Mouse (Mus musculus) forebrain, embryonic 13.5 days (tissue): ENCODE results near the gene Arid1b. TPM values are rescaled to one million over a fixed set of nuclear protein-coding genes. Genes with fewer than 3 reads are reported as not detected.

Experiments used
- ATAC-seq: fragments of 200-750 bp; cut with Nextera tagmentation; 2 replicates; pipeline ENCODE4 v1.8.0; 2017
- H3K27ac ChIP-seq: fragments of 300-500 bp; sonication (generic); 2 replicates; pipeline ENCODE4 v1.5.1; 2015; ENCODE audit warnings: inconsistent platforms, mild to moderate bottlenecking, moderate library complexity
- H3K27me3 ChIP-seq: fragments of 300-500 bp; sonication (generic); 2 replicates; pipeline ENCODE4 v1.6.1; 2015; ENCODE audit warnings: mild to moderate bottlenecking, inconsistent platforms
- H3K36me3 ChIP-seq: fragments of 300-500 bp; sonication (generic); 2 replicates; pipeline ENCODE4 v1.6.1; 2015; ENCODE audit warnings: mild to moderate bottlenecking, inconsistent platforms; ENCODE audit not compliant: poor library complexity, severe bottlenecking
- H3K4me1 ChIP-seq: fragments of 300-500 bp; sonication (generic); 2 replicates; pipeline ENCODE4 v1.6.1; 2015; ENCODE audit warnings: inconsistent platforms
- H3K4me2 ChIP-seq: fragments of 300-500 bp; sonication (generic); 2 replicates; pipeline ENCODE4 v1.6.1; 2015; ENCODE audit warnings: inconsistent platforms, mild to moderate bottlenecking, moderate library complexity
- H3K4me3 ChIP-seq: fragments of 300-500 bp; sonication (generic); 2 replicates; pipeline ENCODE4 v1.5.1; 2015; ENCODE audit warnings: mild to moderate bottlenecking, inconsistent platforms
- H3K9ac ChIP-seq: fragments of 300-500 bp; sonication (generic); 2 replicates; pipeline ENCODE4 v1.6.1; 2015; ENCODE audit warnings: mild to moderate bottlenecking, inconsistent platforms
- H3K9me3 ChIP-seq: fragments of 300-500 bp; sonication (generic); replicated peaks from 2 replicates; pipeline ENCODE4 v1.6.1; 2016; ENCODE audit warnings: inconsistent platforms
- WGBS: fragments of 180-500 bp; shearing (Covaris S2); methylation state at CpG from one replicate; pipeline ENCODE4 v1.1.7; 2015; 5-methylcytosine and 5-hydroxymethylcytosine counted together
- polyA plus RNA-seq: library from polyadenylated mRNA; unstranded; fragments of >200 nt; fragmentation: Nextera tagmentation; extraction: Ambion mirVana; gene quantifications from 2 replicates; pipeline ENCODE4 v1.2.1, GENCODE M21; 2015

Arid1b gene
- polyA plus RNA-seq, 1 experiment from 2014 or later, result 11.7 TPM

DNA sequence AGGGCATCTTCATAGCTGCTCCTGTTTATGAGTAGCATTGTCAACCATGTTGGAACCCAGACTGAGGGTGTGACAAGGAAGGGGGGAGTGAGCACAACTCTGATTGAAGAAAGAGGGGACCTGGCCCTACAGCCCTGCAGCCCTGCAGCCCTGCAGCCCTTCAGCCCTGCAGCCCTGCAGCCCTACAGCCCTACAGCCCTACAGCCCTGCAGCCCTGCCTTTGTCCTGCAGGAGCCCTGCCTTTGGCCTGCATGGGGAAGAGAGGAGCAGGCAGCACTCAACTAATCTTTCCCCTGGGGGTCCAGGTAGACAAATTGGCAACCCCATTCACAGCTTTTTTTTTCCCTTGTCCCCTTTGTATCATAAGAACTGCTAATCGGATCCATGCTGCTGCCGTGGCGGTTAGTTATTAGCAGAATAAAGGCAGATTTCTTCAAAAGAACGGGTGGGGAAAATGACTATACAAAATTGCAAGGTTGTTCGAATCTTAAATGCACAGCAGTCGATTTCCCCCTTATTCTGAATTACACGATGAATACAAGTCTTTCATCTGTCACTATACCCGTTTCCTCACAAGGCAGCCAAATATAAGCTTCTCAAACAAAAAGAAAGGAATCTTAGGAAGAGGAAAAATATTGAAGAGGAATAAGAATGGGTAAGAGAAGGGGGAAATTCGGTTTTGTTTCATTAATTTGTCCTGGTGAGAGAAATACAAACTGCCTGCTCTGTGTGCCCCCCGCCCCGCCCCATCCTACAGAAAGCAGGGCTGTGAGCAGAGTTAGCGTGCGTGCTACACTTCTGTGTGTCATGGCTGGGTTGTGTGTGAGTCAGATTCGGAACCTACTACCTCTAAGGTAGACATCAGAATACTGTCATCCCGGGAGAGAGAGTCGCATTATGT lies 260.8 kb downstream of the Arid1b start:
- Histone ChIP-seq H3K4me1 (peaks cover 40% of the 10 kb centered on the region), H3K27ac (peak overlapping the region; percentile 68), H3K9me3 (no peaks in the 10 kb centered on the region), H3K4me2 (no peak overlapping the region; the same call in 1 of the 2 replicates), H3K27me3 (no peaks in the 10 kb centered on the region), H3K36me3 (no peaks in the 10 kb centered on the region), H3K9ac (peak overlapping the region; percentile 46), H3K4me3 (no peak overlapping the region)
- ATAC-seq, result peak; percentile 46; the same call in 1 of the 2 replicates
- 20% methylated on average over 16 of the region's 16 CpGs for WGBS

DNA sequence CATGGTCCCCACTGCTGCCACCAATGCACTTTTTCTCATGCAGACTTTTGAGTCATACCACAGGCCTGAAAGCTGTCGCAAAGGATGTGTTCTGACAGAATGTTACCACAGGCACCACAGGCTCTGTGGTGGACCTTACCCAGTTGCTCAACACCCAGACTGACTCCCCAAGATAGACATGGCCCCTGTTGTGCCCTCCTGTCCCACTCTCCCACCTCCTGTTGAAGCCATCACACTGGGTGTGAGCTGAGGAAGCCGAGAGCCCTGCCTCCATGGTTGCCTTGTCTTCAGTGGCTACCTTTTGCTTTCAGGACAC lies 261.4 kb downstream of the Arid1b start:
- Histone ChIP-seq H3K27ac (peak overlapping the region; percentile 68; the same call in 1 of the 2 replicates), H3K9me3 (no peaks in the 10 kb centered on the region), H3K4me1 (peaks cover 40% of the 10 kb centered on the region), H3K27me3 (no peaks in the 10 kb centered on the region), H3K9ac (no peak overlapping the region), H3K4me3 (no peak overlapping the region), H3K4me2 (no peak overlapping the region), H3K36me3 (no peaks in the 10 kb centered on the region)
- 49% methylated on average over 2 of the region's 2 CpGs for WGBS
- no peak for ATAC-seq

DNA sequence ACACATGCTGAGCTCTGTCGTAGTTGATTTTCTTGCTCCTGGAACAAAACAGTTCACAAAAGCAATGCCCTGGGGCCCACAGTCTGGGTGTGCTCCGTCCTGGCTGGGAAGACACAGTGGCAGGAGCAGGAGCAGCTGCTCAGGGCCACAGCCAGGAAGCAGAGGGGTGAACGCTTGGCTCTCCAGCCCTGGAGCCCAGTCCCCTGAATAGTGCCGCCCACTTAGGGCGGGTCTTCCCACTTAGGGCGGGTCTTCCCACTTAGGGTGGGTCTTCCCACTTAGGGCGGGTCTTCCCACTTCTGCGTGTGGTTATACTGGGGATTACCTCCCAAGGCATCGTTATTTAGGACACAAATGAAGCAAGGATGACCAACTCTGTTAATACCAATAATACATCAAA lies 264.8 kb downstream of the Arid1b start:
- ATAC-seq, result no peak
- 74% methylated on average over 9 of the region's 9 CpGs for WGBS

DNA sequence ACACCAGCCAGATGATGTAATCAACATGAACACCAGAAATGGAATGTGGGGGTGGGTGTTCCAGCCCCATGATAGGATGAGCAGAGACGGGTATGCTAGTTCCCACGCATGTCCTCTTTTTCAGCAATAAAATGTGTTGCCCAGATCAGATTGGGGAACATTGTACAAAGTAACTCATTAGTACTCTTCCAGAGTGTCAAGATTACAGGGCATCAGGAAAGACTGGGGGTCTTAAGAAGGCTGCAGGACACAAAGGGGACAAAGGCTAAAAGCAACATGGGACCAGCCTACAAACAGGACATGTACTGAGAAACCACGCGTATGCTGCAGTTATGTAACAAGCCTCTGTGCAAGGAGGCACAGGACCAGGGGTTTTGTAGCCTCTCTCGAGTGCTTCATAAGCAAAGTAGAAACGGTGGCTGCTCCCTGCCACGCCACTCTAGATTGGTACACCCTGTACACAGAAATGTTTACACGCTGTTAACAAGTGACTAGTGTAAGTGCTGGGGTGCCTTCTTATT lies 267.1 kb downstream of the Arid1b start:
- no peak overlapping the region for H3K27ac ChIP-seq
- H3K4me1 ChIP-seq, result peaks cover 30% of the 10 kb centered on the region
- peaks cover 14% of the 10 kb centered on the region for H3K36me3 ChIP-seq
- H3K9ac ChIP-seq, result 0 out of 2 replicates have a peak overlapping the region, but pooled peaks have one; percentile 28
- no peaks in the 10 kb centered on the region for H3K9me3 ChIP-seq
- 67% methylated on average over 8 of the region's 8 CpGs for WGBS
- no peaks in the 10 kb centered on the region for H3K27me3 ChIP-seq
- no peak overlapping the region for H3K4me3 ChIP-seq
- H3K4me2 ChIP-seq, result no peak overlapping the region
- no peak for ATAC-seq

More for the DNA sequence above, 264.8 kb downstream of the Arid1b start:
- peaks cover 50% of the 10 kb centered on the region for H3K4me1 ChIP-seq
- H3K9ac ChIP-seq, result no peak overlapping the region
- H3K36me3 ChIP-seq, result peaks cover 2% of the 10 kb centered on the region; the same call in 1 of the 2 replicates
- no peak overlapping the region for H3K27ac ChIP-seq
- H3K4me3 ChIP-seq, result no peak overlapping the region
- H3K4me2 ChIP-seq, result no peak overlapping the region
- no peaks in the 10 kb centered on the region for H3K27me3 ChIP-seq
- H3K9me3 ChIP-seq, result no peaks in the 10 kb centered on the region

DNA sequence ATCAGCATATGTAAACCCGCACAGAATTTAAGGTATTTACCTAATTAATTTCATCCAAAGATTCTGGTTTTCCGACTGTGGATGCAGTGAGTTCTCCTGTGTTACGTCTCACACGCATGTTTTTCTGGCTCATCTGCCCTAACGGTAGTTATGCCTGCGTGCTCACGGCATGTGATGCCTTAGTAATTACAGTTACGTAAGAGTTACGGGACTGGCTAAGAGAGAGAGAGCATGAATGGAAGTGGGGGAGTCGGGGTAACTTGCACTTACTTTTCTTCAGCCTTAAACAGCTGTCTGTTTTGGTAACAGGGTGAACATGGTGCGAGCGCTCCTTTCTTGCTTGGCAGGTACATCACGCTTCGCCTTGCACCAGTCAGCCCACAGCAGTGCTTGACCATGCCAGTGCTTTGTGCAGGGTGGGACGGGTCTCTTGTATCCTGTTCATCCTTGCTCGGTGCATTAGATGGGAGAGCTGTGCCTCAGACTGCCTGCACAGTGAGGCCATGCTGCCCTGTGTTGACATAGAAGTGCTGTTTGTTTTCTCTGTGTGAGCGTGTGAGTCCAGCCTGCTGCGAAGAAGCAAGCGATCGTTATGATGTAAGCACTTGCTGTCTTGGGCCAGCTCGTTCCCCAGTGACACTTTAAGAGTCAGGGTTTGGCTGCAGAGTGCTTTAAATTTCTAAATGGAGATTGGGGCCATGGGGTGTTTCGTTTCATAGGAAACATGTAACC lies 267.9 kb downstream of the Arid1b start:
- Histone ChIP-seq H3K4me3 (no peak overlapping the region), H3K9me3 (no peaks in the 10 kb centered on the region), H3K4me1 (peaks cover 27% of the 10 kb centered on the region), H3K9ac (no peak overlapping the region), H3K27me3 (no peaks in the 10 kb centered on the region), H3K27ac (no peak overlapping the region; the same call in 1 of the 2 replicates), H3K36me3 (peaks cover 15% of the 10 kb centered on the region), H3K4me2 (no peak overlapping the region)
- 0 out of 2 replicates have a peak, but pooled peaks have one; percentile 46 for ATAC-seq
- WGBS, result 66% methylated on average over 22 of the region's 22 CpGs

DNA sequence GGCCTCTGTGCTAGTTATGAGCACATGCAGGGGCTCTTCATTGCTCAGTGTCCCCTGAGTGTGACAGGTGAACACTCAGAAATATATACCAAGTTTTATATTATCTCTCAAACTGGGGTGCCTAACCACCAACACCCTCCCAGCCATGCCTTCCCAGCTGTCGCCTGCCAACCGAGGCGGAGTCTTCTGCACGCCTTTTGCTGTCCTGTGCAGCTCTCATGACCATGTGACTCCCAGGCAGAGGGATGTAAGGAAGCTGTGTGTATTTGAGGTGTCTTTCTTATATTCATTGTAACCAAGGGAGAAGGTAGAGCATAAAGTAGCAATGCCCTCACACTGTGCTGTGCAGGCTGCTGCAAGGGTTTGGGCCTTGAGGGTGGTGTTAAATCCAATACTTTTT lies 268.7 kb downstream of the Arid1b start:
- Histone ChIP-seq H3K36me3 (peaks cover 15% of the 10 kb centered on the region), H3K9ac (no peak overlapping the region), H3K4me2 (no peak overlapping the region), H3K27me3 (no peaks in the 10 kb centered on the region), H3K4me3 (no peak overlapping the region), H3K9me3 (no peaks in the 10 kb centered on the region), H3K27ac (no peak overlapping the region), H3K4me1 (peaks cover 34% of the 10 kb centered on the region)
- WGBS, result 72% methylated on average over 4 of the region's 4 CpGs
- no peak for ATAC-seq

DNA sequence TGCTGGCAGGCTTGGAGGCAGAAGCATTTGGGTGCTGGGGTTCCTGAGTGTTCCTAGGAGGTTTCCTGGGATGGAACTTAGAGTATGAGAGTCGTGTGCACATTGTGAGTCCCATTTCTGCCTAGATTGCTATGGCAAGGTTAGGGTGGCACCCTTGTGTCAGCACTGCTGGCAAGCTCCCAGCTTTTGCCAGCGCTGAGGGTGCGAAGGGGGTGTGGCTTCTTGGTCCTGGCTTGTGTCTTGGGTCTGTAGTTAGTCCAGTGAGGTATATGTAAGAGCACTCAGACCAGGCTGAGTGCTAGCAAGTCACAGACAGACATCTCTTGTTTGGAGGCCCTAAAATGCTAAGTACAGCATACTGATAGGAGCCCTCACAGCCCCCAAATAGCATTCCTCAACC lies 270.7 kb downstream of the Arid1b start:
- Histone ChIP-seq H3K27me3 (no peaks in the 10 kb centered on the region), H3K9me3 (no peaks in the 10 kb centered on the region), H3K4me3 (no peak overlapping the region), H3K36me3 (peaks cover 18% of the 10 kb centered on the region), H3K4me1 (peaks cover 48% of the 10 kb centered on the region), H3K9ac (no peak overlapping the region), H3K4me2 (no peak overlapping the region), H3K27ac (no peak overlapping the region)
- ATAC-seq, result no peak
- WGBS, result 88% methylated on average over 3 of the region's 3 CpGs

DNA sequence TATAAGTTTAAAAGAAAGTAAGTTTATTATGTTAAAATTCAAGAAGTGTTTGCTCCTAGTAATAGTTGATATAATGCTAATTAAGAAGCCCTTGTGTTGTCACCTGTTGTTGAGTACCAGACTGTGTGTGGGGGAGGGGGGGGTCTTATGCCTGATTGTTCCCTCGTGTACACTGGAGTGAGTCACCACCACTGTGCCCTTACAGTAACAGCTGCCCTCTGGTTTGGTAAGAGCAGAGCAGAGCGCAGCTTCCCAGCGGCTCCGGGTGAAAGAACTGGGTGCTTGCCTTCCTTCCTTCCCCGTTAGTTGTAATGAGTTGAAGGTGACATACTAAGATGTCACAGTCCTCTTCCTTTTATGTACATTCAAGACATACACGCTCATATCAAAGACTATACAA lies 271.5 kb downstream of the Arid1b start:
- Histone ChIP-seq H3K4me1 (peaks cover 54% of the 10 kb centered on the region), H3K4me2 (no peak overlapping the region), H3K4me3 (no peak overlapping the region), H3K27ac (no peak overlapping the region), H3K9ac (no peak overlapping the region), H3K9me3 (no peaks in the 10 kb centered on the region), H3K27me3 (no peaks in the 10 kb centered on the region), H3K36me3 (peaks cover 18% of the 10 kb centered on the region)
- no peak for ATAC-seq
- WGBS, result 87% methylated on average over 6 of the region's 6 CpGs

DNA sequence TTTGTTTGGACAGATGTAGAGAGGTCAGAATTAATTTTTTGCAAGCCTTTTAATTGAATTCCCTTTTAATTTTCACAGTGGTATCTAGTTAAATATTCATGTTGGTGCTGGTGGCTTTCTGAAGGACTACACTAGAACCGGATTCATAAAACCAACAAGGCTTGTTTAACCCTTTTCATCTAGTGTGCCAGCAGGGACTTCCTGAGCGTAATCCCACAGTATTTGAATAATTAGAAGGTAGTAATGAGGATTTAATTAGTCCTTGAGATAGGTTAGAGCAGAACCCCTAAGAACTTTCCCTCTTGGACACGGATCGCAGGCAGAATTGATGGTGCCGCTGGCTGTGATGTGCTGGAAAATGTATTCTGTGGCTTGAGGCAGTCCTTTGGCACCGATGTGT lies 273.6 kb downstream of the Arid1b start:
- Histone ChIP-seq H3K36me3 (peaks cover 18% of the 10 kb centered on the region), H3K27me3 (no peaks in the 10 kb centered on the region), H3K4me3 (no peak overlapping the region), H3K9me3 (no peaks in the 10 kb centered on the region), H3K27ac (0 out of 2 replicates have a peak overlapping the region, but pooled peaks have one; percentile 15), H3K4me1 (peaks cover 55% of the 10 kb centered on the region), H3K9ac (no peak overlapping the region), H3K4me2 (no peak overlapping the region)
- ATAC-seq, result no peak
- 52% methylated on average over 6 of the region's 6 CpGs for WGBS

DNA sequence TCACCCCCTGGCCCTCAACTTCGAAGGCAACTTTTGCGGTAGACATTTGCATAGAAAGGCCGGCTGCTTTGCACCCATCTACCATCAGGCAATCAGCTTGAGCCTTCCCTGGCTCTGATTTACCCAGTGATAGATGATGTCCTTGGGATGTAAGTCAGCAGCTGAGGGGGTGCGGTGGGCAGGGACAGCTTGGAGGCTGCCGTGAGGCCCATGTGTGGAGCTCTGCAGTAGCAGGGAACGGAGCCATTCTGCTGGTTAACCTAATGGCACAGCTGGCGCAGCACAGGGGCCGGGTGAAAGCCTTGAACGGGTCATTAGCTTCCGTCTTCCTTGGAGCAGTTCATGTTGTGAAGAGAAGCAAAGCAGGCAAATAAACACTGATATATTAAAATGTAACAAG lies 275.2 kb downstream of the Arid1b start:
- Histone ChIP-seq H3K9ac (no peak overlapping the region), H3K9me3 (no peaks in the 10 kb centered on the region), H3K27ac (no peak overlapping the region; the same call in 1 of the 2 replicates), H3K36me3 (peaks cover 14% of the 10 kb centered on the region), H3K4me3 (no peak overlapping the region), H3K4me1 (peaks cover 62% of the 10 kb centered on the region), H3K27me3 (no peaks in the 10 kb centered on the region), H3K4me2 (no peak overlapping the region)
- WGBS, result 86% methylated on average over 10 of the region's 10 CpGs
- no peak for ATAC-seq

DNA sequence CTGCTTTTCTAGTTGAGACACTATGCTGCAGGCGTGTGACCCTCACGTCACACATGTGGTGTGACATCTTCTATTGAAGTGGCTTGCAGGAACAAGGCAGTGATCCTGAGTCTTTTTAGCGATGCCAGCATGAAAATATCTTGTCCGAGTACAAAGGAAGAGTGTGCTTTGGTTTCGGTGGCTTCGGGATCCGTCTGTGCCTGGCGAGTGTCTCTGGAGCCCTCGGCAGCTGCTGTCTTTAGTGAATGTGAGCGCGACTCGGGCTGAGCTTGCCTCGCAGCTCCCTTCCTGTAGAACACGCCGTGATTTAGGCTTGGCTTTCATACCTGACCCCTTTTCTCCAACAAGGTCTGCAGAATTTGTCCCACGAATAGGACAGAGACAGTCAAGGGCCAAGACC lies 275.6 kb downstream of the Arid1b start:
- Histone ChIP-seq H3K36me3 (peaks cover 11% of the 10 kb centered on the region; the same call in 1 of the 2 replicates), H3K27ac (no peak overlapping the region; the same call in 1 of the 2 replicates), H3K9me3 (no peaks in the 10 kb centered on the region), H3K9ac (no peak overlapping the region), H3K4me3 (no peak overlapping the region), H3K4me1 (peaks cover 62% of the 10 kb centered on the region), H3K27me3 (no peaks in the 10 kb centered on the region), H3K4me2 (no peak overlapping the region)
- ATAC-seq, result no peak
- WGBS, result 83% methylated on average over 16 of the region's 16 CpGs

DNA sequence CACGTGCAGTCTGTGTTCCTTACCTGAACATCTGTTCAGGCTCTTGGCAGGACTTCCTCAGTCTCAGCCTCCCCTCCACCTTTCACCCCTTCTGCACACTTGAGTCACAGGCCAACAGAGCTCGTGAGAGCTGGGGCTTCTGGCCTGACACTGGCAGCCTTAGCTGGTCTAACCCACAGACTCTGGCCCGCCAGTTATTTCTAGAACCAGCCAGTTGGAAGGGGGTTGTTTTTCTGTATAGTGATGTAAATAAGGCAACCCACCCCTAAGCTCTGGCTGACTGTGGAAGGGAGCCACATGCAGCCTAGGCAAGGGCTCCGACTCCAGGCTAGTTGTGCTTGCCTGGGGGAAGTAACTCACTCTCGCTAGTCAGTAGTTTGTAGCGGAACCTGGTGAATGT lies 276.7 kb downstream of the Arid1b start:
- Histone ChIP-seq H3K27me3 (no peaks in the 10 kb centered on the region), H3K4me3 (no peak overlapping the region), H3K9me3 (no peaks in the 10 kb centered on the region), H3K4me2 (no peak overlapping the region), H3K9ac (no peak overlapping the region), H3K27ac (0 out of 2 replicates have a peak overlapping the region, but pooled peaks have one; percentile 22), H3K4me1 (peaks cover 62% of the 10 kb centered on the region), H3K36me3 (peaks cover 8% of the 10 kb centered on the region; the same call in 1 of the 2 replicates)
- ATAC-seq, result no peak; the same call in 1 of the 2 replicates
- WGBS, result 53% methylated on average over 6 of the region's 6 CpGs
